Mouse (Mus musculus) adrenal gland, adult 2 months (tissue): ENCODE measurements around the gene Zp1. TPM values are rescaled to one million over a fixed set of nuclear protein-coding genes. Genes with fewer than 3 reads are reported as not detected.

Source experiments
- DNase-seq: peaks from one replicate; pipeline ENCODE4 v3.0.0; 2021
- long read RNA-seq: library from polyadenylated mRNA; stranded (forward); transcript quantifications from one replicate; pipeline ENCODE4 v2.0.0, GENCODE M21; 2021
- polyA plus RNA-seq: library from polyadenylated mRNA; depleted of rRNA; stranded (reverse); fragments of >200 nt; gene quantifications from 2 replicates; pipeline ENCODE4 v1.2.3, GENCODE M21; 2012; rRNA removed
- total RNA-seq, 2 experiments: library from RNA; stranded (reverse); gene quantifications; 2 replicates each; pipeline ENCODE4 v1.2.3; 2021

The Zp1 gene
- not detected for total RNA-seq
- polyA plus RNA-seq: not detected in 2 replicates
- long read RNA-seq: 0 reads

GRCm38 (mm10) chr19:10920532-10920931 lies at the start of gene Zp1:
Zp1 (minus strand) TSS chr19:10920632.
- DNase-seq: no peak

DNA sequence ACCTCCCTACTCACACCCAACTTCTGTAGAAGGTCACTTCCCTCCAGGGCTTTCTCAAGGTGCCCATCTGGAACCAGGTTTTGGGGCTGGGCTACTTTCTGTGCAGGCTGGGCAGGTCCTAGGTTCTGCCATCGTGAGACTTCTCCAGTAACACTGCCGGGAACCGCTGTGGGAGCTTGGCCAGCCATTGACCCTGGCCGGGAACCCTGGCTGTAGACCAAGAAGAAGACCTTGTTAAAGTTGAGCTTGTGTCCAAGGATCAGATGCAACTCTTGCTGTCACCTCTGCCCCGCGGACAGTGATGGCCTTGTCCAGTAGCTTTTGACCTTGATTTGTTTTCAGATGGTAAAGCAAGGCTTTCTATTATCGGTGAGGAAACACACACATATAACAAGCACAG lies 48.1 kb upstream of the Zp1 start:
- peak; percentile 91 for DNase-seq

DNA sequence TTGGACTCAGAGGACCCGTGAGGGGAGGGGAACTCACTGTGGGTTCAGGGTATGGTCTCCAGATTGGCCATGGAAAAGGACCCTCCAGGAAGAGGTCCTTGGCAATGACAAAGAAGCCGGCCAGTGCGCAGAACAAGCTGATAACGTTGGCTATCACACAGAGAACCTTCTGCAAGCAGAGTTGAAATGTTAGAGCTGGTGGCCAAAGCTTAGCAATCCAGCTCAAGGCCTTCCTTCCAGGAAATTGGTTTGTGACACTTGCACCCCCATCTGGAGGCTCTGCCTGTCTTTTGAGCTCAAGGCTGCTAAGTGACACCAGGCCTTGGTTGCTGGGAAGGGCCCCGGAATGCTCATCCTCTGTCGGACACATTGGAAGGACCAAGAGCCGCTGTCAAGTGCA lies 45.3 kb upstream of the Zp1 start:
- peak; percentile 71 for DNase-seq

- no peak for DNase-seq
Measured at GRCm38 (mm10) chr19:10959978-10960346, 39.5 kb upstream of the Zp1 start.

- DNase-seq: peak; percentile 47
Measured at GRCm38 (mm10) chr19:10959085-10959977, 38.9 kb upstream of the Zp1 start.

DNA sequence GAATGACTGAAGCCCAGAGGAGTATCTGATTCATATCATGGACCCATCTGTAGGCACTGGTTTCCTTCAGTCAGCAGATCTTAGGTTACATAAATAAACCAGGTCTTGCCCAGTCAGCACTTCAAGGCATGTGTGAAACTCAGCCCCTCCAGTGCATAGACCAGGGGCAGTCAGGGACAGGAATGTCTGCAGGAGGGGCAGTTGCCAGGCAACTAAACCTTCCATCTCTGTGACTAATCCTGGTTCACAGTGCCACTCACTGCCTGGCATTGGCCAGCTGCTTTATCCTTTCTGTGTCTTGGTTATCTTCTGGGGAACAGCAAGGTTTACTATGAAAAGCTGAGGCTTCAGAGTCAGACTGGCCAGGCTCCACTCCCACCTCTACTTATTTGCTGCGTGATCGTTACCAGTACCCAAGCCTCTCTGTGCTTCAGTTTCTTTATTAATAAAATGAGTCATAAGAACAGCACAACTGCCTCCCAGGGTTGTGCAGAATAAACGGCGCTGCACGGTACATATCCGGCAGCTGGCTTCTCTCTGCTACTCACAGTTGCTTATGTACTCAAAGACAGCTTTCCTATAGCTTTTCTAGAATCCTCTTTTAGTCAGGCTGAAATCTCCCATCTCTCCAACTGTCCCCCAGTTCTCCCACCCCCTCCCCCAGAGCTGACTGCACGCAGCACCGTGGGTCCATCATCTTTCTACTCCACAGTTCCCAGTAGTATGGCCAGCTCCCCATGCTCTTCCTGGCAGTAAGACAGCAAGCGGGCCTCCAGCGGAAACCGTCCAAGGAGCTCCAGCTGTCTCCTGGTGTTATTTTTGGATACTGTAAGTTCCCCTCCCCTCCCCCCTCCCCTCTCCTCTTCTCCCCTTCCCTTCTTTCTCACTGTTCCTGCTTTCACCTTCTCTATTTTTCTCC lies 31.8 kb upstream of the Zp1 start:
- DNase-seq: peak; percentile 54

GRCm38 (mm10) chr19:10949558-10949957 lies 29.1 kb upstream of the Zp1 start:
- DNase-seq: no peak

GRCm38 (mm10) chr19:10949112-10949511 lies 28.7 kb upstream of the Zp1 start, which contains the start of gene Ccdc86:
Ccdc86 (minus strand) TSS chr19:10949266.
- DNase-seq: peak; percentile 95

DNA sequence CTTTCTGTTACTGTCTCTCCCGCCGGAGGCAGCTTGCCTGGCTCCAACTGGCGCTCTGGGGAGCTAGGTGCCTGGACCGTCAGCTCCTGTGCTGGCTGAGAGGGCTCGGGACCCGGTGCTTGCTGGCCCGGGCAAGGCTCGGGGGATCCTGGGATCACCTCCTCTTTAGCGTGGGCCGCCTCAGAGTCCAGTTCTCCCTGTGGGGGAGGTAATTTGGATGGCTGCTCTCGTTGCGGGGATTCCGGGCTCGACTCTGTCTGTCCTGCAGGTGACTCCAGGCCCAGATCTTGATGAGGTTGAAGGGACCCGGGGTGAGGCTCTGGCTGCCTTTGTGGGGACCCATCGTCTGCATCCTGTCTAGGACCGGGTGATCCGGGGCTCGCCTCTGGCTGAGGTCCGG lies 28.0 kb upstream of the Zp1 start:
- DNase-seq: peak; percentile 16

- no peak for DNase-seq
Measured at GRCm38 (mm10) chr19:10947219-10947618, 26.8 kb upstream of the Zp1 start.

GRCm38 (mm10) chr19:10946506-10946905 lies 26.1 kb upstream of the Zp1 start:
- no peak for DNase-seq

GRCm38 (mm10) chr19:10943955-10944354 lies 23.5 kb upstream of the Zp1 start:
- no peak for DNase-seq

GRCm38 (mm10) chr19:10940801-10941457 lies 20.5 kb upstream of the Zp1 start:
- DNase-seq: peak; percentile 54

DNA sequence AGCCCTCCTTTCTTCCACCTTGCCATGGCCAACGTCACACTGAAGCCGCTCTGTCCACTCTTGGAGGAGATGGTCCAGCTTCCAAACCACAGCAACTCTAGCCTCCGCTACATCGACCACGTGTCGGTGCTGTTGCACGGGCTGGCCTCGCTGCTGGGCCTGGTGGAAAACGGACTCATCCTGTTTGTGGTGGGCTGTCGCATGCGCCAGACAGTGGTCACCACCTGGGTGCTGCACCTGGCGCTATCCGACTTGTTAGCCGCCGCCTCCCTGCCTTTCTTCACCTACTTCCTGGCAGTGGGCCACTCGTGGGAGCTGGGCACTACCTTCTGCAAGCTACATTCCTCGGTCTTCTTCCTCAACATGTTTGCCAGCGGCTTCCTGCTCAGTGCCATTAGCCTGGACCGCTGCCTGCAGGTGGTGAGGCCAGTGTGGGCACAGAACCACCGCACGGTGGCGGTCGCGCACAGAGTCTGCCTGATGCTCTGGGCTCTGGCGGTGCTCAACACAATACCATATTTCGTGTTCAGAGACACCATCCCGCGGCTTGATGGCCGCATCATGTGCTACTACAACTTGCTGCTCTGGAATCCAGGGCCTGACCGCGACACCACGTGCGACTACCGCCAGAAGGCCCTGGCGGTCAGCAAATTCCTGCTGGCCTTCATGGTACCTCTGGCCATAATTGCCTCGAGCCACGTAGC lies 19.8 kb upstream of the Zp1 start:
- DNase-seq: peak; percentile 82

DNA sequence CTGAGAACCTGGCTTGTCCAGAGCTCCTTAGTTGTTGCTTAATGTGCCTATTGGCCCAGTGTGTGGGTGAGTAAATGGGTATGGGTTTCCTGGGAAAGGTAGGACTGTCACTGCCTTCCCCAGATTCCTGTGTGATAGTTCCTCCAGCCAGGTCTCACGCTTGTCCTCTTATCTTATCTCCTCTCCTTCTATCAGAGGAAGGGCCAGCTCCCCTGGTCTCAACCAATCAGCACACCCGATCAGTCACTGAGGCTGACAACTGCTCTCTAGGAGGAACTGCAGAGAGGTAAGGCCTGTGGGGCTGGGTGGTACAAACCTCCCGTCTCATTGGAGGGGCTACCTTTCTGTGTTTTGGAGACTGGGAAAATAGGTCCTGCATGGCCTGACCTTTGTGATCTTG lies 18.3 kb upstream of the Zp1 start:
- DNase-seq: no peak

DNA sequence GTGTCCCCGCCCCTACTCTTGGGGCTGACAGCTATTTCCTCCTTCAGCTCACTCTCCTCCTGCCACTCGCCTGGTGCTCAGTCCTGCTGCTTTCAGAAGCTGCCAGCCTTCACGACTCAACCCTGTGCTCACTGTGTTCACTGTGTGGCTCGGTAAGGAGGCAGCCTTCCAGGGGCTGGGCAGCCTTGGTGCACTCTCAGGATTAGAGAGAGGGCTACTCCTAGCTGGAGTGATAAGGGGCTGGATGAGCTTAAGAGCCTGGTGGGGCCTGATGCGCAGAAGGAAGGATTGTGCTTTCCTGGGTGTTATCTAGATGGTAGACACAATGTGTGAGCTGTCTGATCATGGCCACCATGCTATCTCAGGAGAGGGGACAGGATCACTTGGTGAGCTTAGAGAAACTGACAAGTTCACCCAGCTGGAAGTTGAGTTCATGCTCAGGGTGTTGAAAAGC lies 16.7 kb upstream of the Zp1 start, which contains the start of gene Ptgdr2:
Gene Ptgdr2, plus strand, starts transcription at position 51 of the 454 bp plus-strand sequence.
- no peak for DNase-seq

- no peak for DNase-seq
Measured at GRCm38 (mm10) chr19:10936077-10936476, 15.6 kb upstream of the Zp1 start.

GRCm38 (mm10) chr19:10935029-10935428 lies 14.6 kb upstream of the Zp1 start:
- DNase-seq: no peak

GRCm38 (mm10) chr19:10930641-10931040 lies 10.2 kb upstream of the Zp1 start:
- no peak for DNase-seq

DNA sequence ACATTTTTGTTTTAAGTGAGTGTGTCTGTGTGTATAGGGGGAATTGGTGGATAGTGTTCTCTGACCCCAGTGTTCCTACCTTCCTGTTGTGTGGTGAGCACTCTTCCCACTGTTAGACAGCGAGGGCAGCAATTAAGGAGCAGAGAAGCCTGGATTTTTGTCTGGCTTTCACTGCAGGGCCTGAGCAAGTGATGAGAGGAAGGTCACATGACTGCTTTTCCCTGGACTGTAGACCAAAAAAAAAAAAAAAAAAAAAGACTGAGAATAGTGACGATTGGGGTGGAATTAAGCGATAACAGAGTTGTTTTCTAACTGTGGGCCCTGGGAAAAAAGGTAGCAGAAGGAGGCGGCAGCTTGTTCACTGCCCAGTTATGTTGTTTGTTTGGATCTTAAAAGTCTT lies 6.2 kb upstream of the Zp1 start:
- no peak for DNase-seq

DNA sequence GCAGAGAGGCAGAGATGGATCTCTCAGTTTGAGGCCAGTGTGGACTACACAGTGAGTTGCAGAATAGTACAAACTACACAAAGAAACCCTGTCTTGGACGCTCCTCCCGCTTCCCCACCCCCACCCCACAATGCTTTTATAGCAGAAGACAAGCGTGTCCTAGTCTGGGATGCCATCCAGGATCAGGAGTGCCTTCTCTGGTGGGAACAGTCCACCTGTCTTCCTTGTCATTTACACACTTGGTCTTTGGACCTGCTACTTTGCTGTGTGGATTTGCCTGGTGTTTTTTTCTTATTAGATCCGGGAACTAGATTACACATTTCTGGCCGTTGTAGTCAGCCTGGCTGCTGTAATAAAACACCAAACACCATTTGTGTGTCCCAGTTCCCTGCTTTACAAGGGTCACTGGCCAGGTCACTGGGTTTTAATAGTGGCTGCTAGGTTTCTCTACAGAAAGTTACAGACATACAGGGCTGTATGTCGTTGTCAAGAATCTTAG lies 5.7 kb upstream of the Zp1 start:
- DNase-seq: no peak
